Mouse (Mus musculus): Measurements from ENCODE around the gene Zkscan7.

Zkscan7 gene

DNA sequence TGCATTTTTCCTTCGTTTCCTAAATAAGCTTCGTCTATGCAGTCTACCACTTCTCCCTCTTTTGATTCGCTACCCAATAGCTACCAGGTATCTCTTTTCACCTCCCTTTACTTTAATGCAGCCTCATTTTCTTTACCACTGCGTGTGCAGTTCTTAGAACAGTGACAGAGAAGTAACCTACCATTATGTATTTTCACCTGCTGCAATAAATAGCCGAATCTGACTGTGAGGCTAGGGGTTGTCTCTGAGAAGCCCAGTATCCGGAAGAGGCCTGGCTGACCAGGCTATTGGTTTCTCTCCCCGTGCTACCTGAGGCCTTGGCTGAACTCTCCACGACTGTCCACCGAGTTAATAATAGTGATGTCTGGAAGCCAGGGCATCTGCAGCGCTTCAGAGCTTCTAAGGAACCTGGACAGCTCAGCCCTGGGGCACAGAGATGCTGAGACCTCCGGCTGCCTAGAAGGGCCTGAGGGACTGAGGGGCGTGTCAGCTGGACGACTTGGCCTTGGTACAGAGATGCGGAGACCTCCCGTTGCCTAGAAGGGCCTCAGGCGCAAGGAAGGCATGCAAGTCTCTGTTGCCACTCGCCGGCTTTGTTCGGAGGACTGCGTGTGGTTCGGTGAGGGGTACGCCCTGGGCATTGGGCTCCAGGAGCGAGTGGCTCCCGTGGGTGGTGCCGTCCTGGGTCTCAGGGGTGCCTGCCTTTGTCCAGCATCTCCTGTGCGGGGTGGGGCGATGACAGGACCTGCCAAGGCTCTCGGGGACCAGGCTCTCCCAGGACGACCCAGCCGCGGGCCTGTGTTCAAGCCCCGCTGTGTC lies 17.4 kb downstream of the Zkscan7 start:
- DNase-seq (ENCODE audit: low spot score in 2 of 2), result peak; percentile 33 to 54

DNA sequence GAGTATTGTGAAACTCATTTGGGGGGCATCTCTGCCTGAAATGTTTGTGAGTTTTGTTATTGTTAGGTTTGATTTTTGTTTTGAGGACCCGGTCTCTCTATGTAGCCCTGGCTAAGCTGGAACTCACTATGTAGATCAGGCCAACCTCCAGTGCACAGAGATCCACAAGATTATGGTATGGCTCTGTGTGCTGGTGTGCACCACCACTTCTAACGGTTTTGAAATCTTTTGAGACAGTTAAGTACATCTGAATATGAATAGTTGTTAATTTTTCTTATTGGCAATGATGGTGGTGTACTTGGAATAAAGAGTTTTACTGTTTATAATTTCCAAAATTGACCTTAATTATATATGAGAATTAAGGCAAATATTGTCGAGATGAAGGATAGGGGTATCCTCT lies 37.0 kb downstream of the Zkscan7 start:
- DNase-seq (ENCODE audit: low spot score in 2 of 2), result no peak

DNA sequence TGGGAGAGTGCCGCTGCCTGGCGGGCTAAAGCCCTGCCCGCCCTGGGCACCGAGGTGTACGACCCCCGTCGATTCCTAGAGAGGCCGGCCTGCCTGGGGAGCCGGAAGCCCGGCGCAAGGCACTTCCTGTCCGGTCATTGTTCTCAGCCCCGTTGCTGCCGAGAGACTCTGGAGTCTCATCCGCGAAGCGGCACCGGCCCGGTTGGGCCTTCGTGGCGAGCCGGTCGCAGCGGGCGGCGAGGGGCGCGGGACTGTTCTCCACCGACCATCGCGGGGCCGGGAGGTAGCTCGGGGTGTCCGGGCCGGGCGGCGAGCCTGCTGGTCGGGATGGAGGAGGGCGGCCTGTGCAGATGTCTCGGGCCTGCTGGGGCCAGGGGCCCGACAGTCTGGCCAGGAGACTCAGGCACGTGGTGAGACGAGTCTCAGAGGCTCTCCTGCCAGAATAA lies 37.5 kb downstream of the Zkscan7 start, which contains the start of gene Zfp105:
Gene Zfp105 (plus strand): TSS at position 137 of the 446 bp plus-strand sequence.
- peak; percentile 53 to 61 for DNase-seq (ENCODE audit: low spot score in 2 of 2)

DNA sequence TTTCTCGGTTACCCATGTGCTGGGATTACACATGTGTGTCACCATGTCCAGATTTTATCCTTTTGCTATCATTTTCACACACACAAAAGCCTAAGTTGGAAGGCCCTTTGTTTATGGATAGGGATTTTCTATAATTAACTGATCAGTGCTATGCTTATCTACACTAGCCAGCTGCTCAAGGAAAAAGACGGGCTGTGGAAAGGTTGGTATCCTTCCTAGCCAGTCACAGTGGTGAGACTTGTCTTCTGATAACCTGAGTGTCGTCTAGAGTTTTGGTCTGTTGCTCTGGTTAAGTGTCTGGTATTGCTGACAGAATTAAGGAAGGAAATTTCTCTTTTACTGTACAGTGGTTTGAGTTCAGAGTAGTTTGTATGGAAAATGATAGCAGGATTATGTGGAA lies 43.4 kb downstream of the Zkscan7 start:
- DNase-seq (ENCODE audit: low spot score in 2 of 2), result no peak
